In genomic region chr4:134019210-134019609, GRCm38 (mm10) we compare ENCODE assay signal across 11 mouse cellular contexts. TPM values are rescaled to one million over a fixed set of nuclear protein-coding genes. Genes with fewer than 3 reads are reported as not detected.
DNase-seq lines count a peak whose midpoint lies in the region; ATAC-seq and TF ChIP-seq lines count a peak whose summit lies in the region.
"Had no signal": no experiment of that assay in that cellular context is flagged by ENCODE, and none has a peak within 500 bp of the region (broad histone marks: within the 10 kb centered on the region; RNA-seq: fewer than 3 reads in every experiment).

No protein-coding gene starts in this region.

- H3K36me3 ChIP-seq in hindbrain, embryonic 16.5 days (ENCODE audit: control insufficient read depth, insufficient read depth, low read length), result no peaks in the 10 kb centered on the region
- no peaks in the 10 kb centered on the region for H3K36me3 ChIP-seq in midbrain, postnatal 0 days (ENCODE audit: insufficient read depth, low read length)
- H3K36me3 ChIP-seq: limb, embryonic 15.5 days had no signal

- ATAC-seq in hindbrain, embryonic 16.5 days, result no peak
- no peak for ATAC-seq in midbrain, postnatal 0 days (ENCODE audit: low FRiP score)
- no peak for ATAC-seq in granulocyte monocyte progenitor cell, adult 5-6 weeks (replicated peaks; ENCODE audit: poor library complexity, severe bottlenecking)

- peak overlapping the region; percentile 70 for H3K4me2 ChIP-seq in hindbrain, embryonic 16.5 days (ENCODE audit: low read length)
- peak overlapping the region; percentile 70 for H3K4me2 ChIP-seq in midbrain, postnatal 0 days (ENCODE audit: low read depth, low read length, poor library complexity, severe bottlenecking)
- H3K4me2 ChIP-seq: limb, embryonic 15.5 days had no signal

- no peak for TF ChIP-seq CTCF in midbrain, postnatal 0 days (IDR thresholded peaks at IDR 0.05)

- 0% methylated on average over 9 of the region's 10 CpGs for WGBS in hindbrain, embryonic 16.5 days
- 0% methylated on average over 6 of the region's 10 CpGs for WGBS in midbrain, postnatal 0 days

- peak overlapping the region; percentile 35 for H3K4me3 ChIP-seq in hindbrain, embryonic 16.5 days (ENCODE audit: low read length)
- peak overlapping the region; percentile 27; the same call in 1 of the 2 replicates for H3K4me3 ChIP-seq in midbrain, postnatal 0 days (ENCODE audit: low read depth, low read length)
- H3K4me3 ChIP-seq: limb, embryonic 15.5 days had no signal

- peaks cover 18% of the 10 kb centered on the region for H3K4me1 ChIP-seq in hindbrain, embryonic 16.5 days (ENCODE audit: control insufficient read depth, insufficient read depth, low read depth, low read length)
- H3K4me1 ChIP-seq in midbrain, postnatal 0 days (ENCODE audit: insufficient read depth, low read length), result peaks cover 8% of the 10 kb centered on the region

- peaks cover 20% of the 10 kb centered on the region for H3K27me3 ChIP-seq in hindbrain, embryonic 16.5 days (replicated peaks; ENCODE audit: control insufficient read depth, insufficient read depth, low read length)
- H3K27me3 ChIP-seq in midbrain, postnatal 0 days (ENCODE audit: insufficient read depth, low read length), result peaks cover 18% of the 10 kb centered on the region

- peak overlapping the region; percentile 22; the same call in 1 of the 2 replicates for H3K9ac ChIP-seq in hindbrain, embryonic 16.5 days (ENCODE audit: low read depth, low read length)
- no peak overlapping the region; the same call in 1 of the 2 replicates for H3K9ac ChIP-seq in midbrain, postnatal 0 days (replicated peaks; ENCODE audit: low read length, poor library complexity, severe bottlenecking)
- H3K9ac ChIP-seq: limb, embryonic 15.5 days had no signal

- no peak overlapping the region for H3K27ac ChIP-seq in hindbrain, embryonic 16.5 days (ENCODE audit: low read depth, low read length)
- H3K27ac ChIP-seq in midbrain, postnatal 0 days (ENCODE audit: low read depth, low read length), result no peak overlapping the region
- H3K27ac ChIP-seq: limb, embryonic 15.5 days had no signal

- H3K9me3 ChIP-seq in hindbrain, embryonic 16.5 days (ENCODE audit: control insufficient read depth, low read length), result no peaks in the 10 kb centered on the region
- H3K9me3 ChIP-seq in midbrain, postnatal 0 days (ENCODE audit: low read length), result no peaks in the 10 kb centered on the region
- H3K9me3 ChIP-seq: limb, embryonic 15.5 days had no signal

- DNase-seq in R1 (ENCODE audit: low read depth, low spot score), result peak; percentile 91
- peak; percentile 95 for DNase-seq in embryo, embryonic 9.5 days (ENCODE audit: extremely low spot score)
- peak; percentile 17 for DNase-seq in midbrain, postnatal 0 days (ENCODE audit: low spot score)
- DNase-seq in layer of hippocampus, adult 9-10 months (ENCODE audit: low spot score), result no peak
- DNase-seq in right cerebral cortex, postnatal 10 days (ENCODE audit: low spot score in 2 of 2), result no peak
- DNase-seq: gastrocnemius, postnatal 25 days had no signal

RNA-seq across cellular contexts. Expression of gene Lin28a, which starts 0.6 kb away (rescaled TPM):
- 0.16 and 0.35 TPM in 2 replicates for polyA plus RNA-seq in hindbrain, embryonic 16.5 days (2015; fragmentation: Nextera tagmentation; extraction: Ambion mirVana)
- total RNA-seq in midbrain, postnatal 0 days (2014; rRNA removed), result 0.05 and 0.57 TPM in 2 replicates
- polyA plus RNA-seq in midbrain, postnatal 0 days (2015; fragmentation: Nextera tagmentation; extraction: Ambion mirVana), result 0.04 and 0.13 TPM in 2 replicates
- total RNA-seq in granulocyte monocyte progenitor cell, adult 5-6 weeks (2014; fragmentation: Nextera tagmentation), result 2.1 and 13.9 TPM in 2 replicates
- total RNA-seq in granulocyte monocyte progenitor cell, adult 5-6 weeks (2017), result 4.0 and 10.5 TPM in 2 replicates
- polyA plus RNA-seq: cortical plate, adult 2 months; limb, embryonic 15.5 days had no signal

RNA-seq across cellular contexts. Expression of gene Dhdds, which starts 18.5 kb away (rescaled TPM):
- 49.7 and 49.8 TPM in 2 replicates for polyA plus RNA-seq in hindbrain, embryonic 16.5 days (2015; fragmentation: Nextera tagmentation; extraction: Ambion mirVana)
- total RNA-seq in midbrain, postnatal 0 days (2014; rRNA removed), result 45.6 and 46.2 TPM in 2 replicates
- 38.3 and 42.6 TPM in 2 replicates for polyA plus RNA-seq in midbrain, postnatal 0 days (2015; fragmentation: Nextera tagmentation; extraction: Ambion mirVana)
- total RNA-seq in granulocyte monocyte progenitor cell, adult 5-6 weeks (2014; fragmentation: Nextera tagmentation), result 45.3 and 57.1 TPM in 2 replicates
- 22.8 and 24.8 TPM in 2 replicates for total RNA-seq in granulocyte monocyte progenitor cell, adult 5-6 weeks (2017)

RNA-seq across cellular contexts. Expression of gene Zfp683, which starts 34.4 kb away (rescaled TPM):
- polyA plus RNA-seq in hindbrain, embryonic 16.5 days (2015; fragmentation: Nextera tagmentation; extraction: Ambion mirVana), result not detected in 2 replicates
- not detected in 2 replicates for total RNA-seq in midbrain, postnatal 0 days (2014; rRNA removed)
- not detected in 2 replicates for polyA plus RNA-seq in midbrain, postnatal 0 days (2015; fragmentation: Nextera tagmentation; extraction: Ambion mirVana)
- total RNA-seq in granulocyte monocyte progenitor cell, adult 5-6 weeks (2014; fragmentation: Nextera tagmentation), result not detected in 2 replicates
- total RNA-seq in granulocyte monocyte progenitor cell, adult 5-6 weeks (2017), result not detected in 2 replicates
- total RNA-seq: gastrocnemius, postnatal 25 days had no signal
- polyA plus RNA-seq: cortical plate, adult 2 months; intestine, embryonic 14.5 days; limb, embryonic 15.5 days had no signal

RNA-seq across cellular contexts. Expression of gene Crybg2, which starts 41.4 kb away (rescaled TPM):
- 3.7 and 5.3 TPM in 2 replicates for polyA plus RNA-seq in hindbrain, embryonic 16.5 days (2015; fragmentation: Nextera tagmentation; extraction: Ambion mirVana)
- 4.2 and 4.5 TPM in 2 replicates for total RNA-seq in midbrain, postnatal 0 days (2014; rRNA removed)
- 7.7 and 8.4 TPM in 2 replicates for polyA plus RNA-seq in midbrain, postnatal 0 days (2015; fragmentation: Nextera tagmentation; extraction: Ambion mirVana)
- total RNA-seq in granulocyte monocyte progenitor cell, adult 5-6 weeks (2014; fragmentation: Nextera tagmentation), result 0.38 and 1.3 TPM in 2 replicates
- not detected in 2 replicates for total RNA-seq in granulocyte monocyte progenitor cell, adult 5-6 weeks (2017)
- total RNA-seq: gastrocnemius, postnatal 25 days had no signal

RNA-seq across cellular contexts. Expression of gene Hmgn2, which starts 50.8 kb away (rescaled TPM):
- 909 and 1,029 TPM in 2 replicates for polyA plus RNA-seq in hindbrain, embryonic 16.5 days (2015; fragmentation: Nextera tagmentation; extraction: Ambion mirVana)
- total RNA-seq in midbrain, postnatal 0 days (2014; rRNA removed), result 231 and 262 TPM in 2 replicates
- 858 and 919 TPM in 2 replicates for polyA plus RNA-seq in midbrain, postnatal 0 days (2015; fragmentation: Nextera tagmentation; extraction: Ambion mirVana)
- 1,589 and 1,765 TPM in 2 replicates for total RNA-seq in granulocyte monocyte progenitor cell, adult 5-6 weeks (2014; fragmentation: Nextera tagmentation)
- total RNA-seq in granulocyte monocyte progenitor cell, adult 5-6 weeks (2017), result 943 and 964 TPM in 2 replicates

Comparison
In these comparisons a context has a peak if more than half of its experiments do, and no peak if none do; other contexts are left out.
1. DNase-seq: peak in R1 (single experiment), embryo, embryonic 9.5 days (single experiment) and midbrain, postnatal 0 days (single experiment); none in layer of hippocampus, adult 9-10 months (single experiment) and right cerebral cortex, postnatal 10 days (0 of 2).